Mouse (Mus musculus) macrophage (primary cell): ENCODE data around the gene Glmn. TPM values are rescaled to one million over a fixed set of nuclear protein-coding genes. Genes with fewer than 3 reads are reported as not detected.

Experiments
- H3K27ac ChIP-seq: fragments of 350-480 bp; formaldehyde crosslinking; 2 replicates; pipeline ENCODE4 v1.9.0; 2021
- H3K36me3 ChIP-seq: fragments of 350-480 bp; formaldehyde crosslinking; 2 replicates; pipeline ENCODE4 v1.9.0; 2021; ENCODE audit errors: inconsistent target
- H3K4me3 ChIP-seq: fragments of 350-480 bp; formaldehyde crosslinking; 2 replicates; pipeline ENCODE4 v1.9.0; 2021; ENCODE audit errors: inconsistent target
- H3K79me2 ChIP-seq: fragments of 350-480 bp; formaldehyde crosslinking; 2 replicates; pipeline ENCODE4 v1.9.0; 2021; ENCODE audit errors: inconsistent target
- WGBS: methylation state at CpG from one replicate; pipeline ENCODE4 v1.1.7; 2026; ENCODE audit warnings: inconsistent platforms; ENCODE audit not compliant: missing documents; 5-methylcytosine and 5-hydroxymethylcytosine counted together
- polyA plus RNA-seq: library from polyadenylated mRNA; stranded (reverse); fragments of 250-400 nt; gene quantifications from 3 replicates; pipeline ENCODE4 v1.2.4, GENCODE M21; 2018; ENCODE audit warnings: inconsistent platforms

The Glmn gene
- polyA plus RNA-seq, 1 experiment from 2014 or later, result 9.1 TPM

GRCm38 (mm10) chr5:107545927-107546326 is 51.8 kb downstream of the Glmn start:
- H3K36me3 ChIP-seq, result no peaks in the 10 kb centered on the region
- no peak overlapping the region for H3K27ac ChIP-seq
- H3K4me3 ChIP-seq, result no peak overlapping the region
- 36% methylated on average over 4 of the region's 4 CpGs for WGBS
- no peaks in the 10 kb centered on the region for H3K79me2 ChIP-seq

GRCm38 (mm10) chr5:107541696-107542095 is 56.0 kb downstream of the Glmn start:
- no peaks in the 10 kb centered on the region for H3K79me2 ChIP-seq
- no peaks in the 10 kb centered on the region for H3K36me3 ChIP-seq
- no peak overlapping the region for H3K4me3 ChIP-seq
- no peak overlapping the region for H3K27ac ChIP-seq
- WGBS, result 90% methylated on average over 7 of the region's 7 CpGs

GRCm38 (mm10) chr5:107534581-107534980 is 63.1 kb downstream of the Glmn start, which contains the start of gene 1700028K03Rik:
TSS of gene 1700028K03Rik (plus strand) at chr5:107534709.
- 88% methylated on average over 15 of the region's 15 CpGs for WGBS
- H3K4me3 ChIP-seq, result no peak within 1 kb of the TSS
- H3K27ac ChIP-seq, result no peak within 1 kb of the TSS
- H3K79me2 ChIP-seq, result no peaks in the 10 kb centered on the region
- no peaks in the 10 kb centered on the region for H3K36me3 ChIP-seq

- WGBS, result 80% methylated on average over 2 of the region's 2 CpGs
- no peaks in the 10 kb centered on the region for H3K79me2 ChIP-seq
- H3K27ac ChIP-seq, result no peak overlapping the region
- no peak overlapping the region for H3K4me3 ChIP-seq
- no peaks in the 10 kb centered on the region for H3K36me3 ChIP-seq
Measured at GRCm38 (mm10) chr5:107533590-107533989, 64.1 kb downstream of the Glmn start.

- no peak overlapping the region for H3K4me3 ChIP-seq
- H3K79me2 ChIP-seq, result no peaks in the 10 kb centered on the region
- 79% methylated on average over 2 of the region's 3 CpGs for WGBS
- no peaks in the 10 kb centered on the region for H3K36me3 ChIP-seq
- H3K27ac ChIP-seq, result no peak overlapping the region
Measured at GRCm38 (mm10) chr5:107528856-107529255, 68.8 kb downstream of the Glmn start.

- Histone ChIP-seq H3K79me2 (no peaks in the 10 kb centered on the region), H3K27ac (no peak overlapping the region), H3K36me3 (no peaks in the 10 kb centered on the region), H3K4me3 (no peak overlapping the region)
- 14% methylated on average over 10 of the region's 10 CpGs for WGBS
Measured at GRCm38 (mm10) chr5:107524281-107524680, 73.4 kb downstream of the Glmn start.

- H3K4me3 ChIP-seq, result no peak overlapping the region
- peak overlapping the region; percentile 28 for H3K27ac ChIP-seq
- H3K79me2 ChIP-seq, result no peaks in the 10 kb centered on the region
- no peaks in the 10 kb centered on the region for H3K36me3 ChIP-seq
- WGBS, result 27% methylated on average over 7 of the region's 7 CpGs
Measured at GRCm38 (mm10) chr5:107521897-107522296, 75.8 kb downstream of the Glmn start.

- H3K36me3 ChIP-seq, result no peaks in the 10 kb centered on the region
- no peak overlapping the region for H3K4me3 ChIP-seq
- no peaks in the 10 kb centered on the region for H3K79me2 ChIP-seq
- WGBS, result 93% methylated on average over 6 of the region's 6 CpGs
- H3K27ac ChIP-seq, result peak overlapping the region; percentile 28; the same call in 1 of the 2 replicates
Measured at GRCm38 (mm10) chr5:107521386-107521785, 76.3 kb downstream of the Glmn start.

GRCm38 (mm10) chr5:107518602-107519001 is 79.1 kb downstream of the Glmn start:
- H3K27ac ChIP-seq, result no peak overlapping the region
- no peak overlapping the region for H3K4me3 ChIP-seq
- H3K79me2 ChIP-seq, result no peaks in the 10 kb centered on the region
- H3K36me3 ChIP-seq, result no peaks in the 10 kb centered on the region
- 91% methylated on average over 4 of the region's 4 CpGs for WGBS

GRCm38 (mm10) chr5:107516087-107516486 is 81.6 kb downstream of the Glmn start:
- Histone ChIP-seq H3K36me3 (no peaks in the 10 kb centered on the region), H3K4me3 (no peak overlapping the region), H3K79me2 (no peaks in the 10 kb centered on the region), H3K27ac (no peak overlapping the region)
- WGBS, result 93% methylated on average over 1 of the region's 1 CpGs

GRCm38 (mm10) chr5:107515453-107515852 is 82.2 kb downstream of the Glmn start:
- Histone ChIP-seq H3K36me3 (no peaks in the 10 kb centered on the region), H3K79me2 (no peaks in the 10 kb centered on the region), H3K27ac (no peak overlapping the region), H3K4me3 (no peak overlapping the region)
- WGBS, result 100% methylated on average over 3 of the region's 3 CpGs

- Histone ChIP-seq H3K4me3 (no peak overlapping the region), H3K79me2 (no peaks in the 10 kb centered on the region), H3K36me3 (no peaks in the 10 kb centered on the region), H3K27ac (no peak overlapping the region)
- WGBS, result 19% methylated on average over 7 of the region's 7 CpGs
Measured at GRCm38 (mm10) chr5:107513583-107513982, 84.1 kb downstream of the Glmn start.

- Histone ChIP-seq H3K36me3 (no peaks in the 10 kb centered on the region), H3K79me2 (no peaks in the 10 kb centered on the region), H3K27ac (no peak overlapping the region), H3K4me3 (no peak overlapping the region)
- WGBS, result 71% methylated on average over 2 of the region's 2 CpGs
Measured at GRCm38 (mm10) chr5:107511326-107511725, 86.4 kb downstream of the Glmn start.

GRCm38 (mm10) chr5:107510503-107510902 is 87.2 kb downstream of the Glmn start:
- no peaks in the 10 kb centered on the region for H3K79me2 ChIP-seq
- 95% methylated on average over 10 of the region's 10 CpGs for WGBS
- H3K4me3 ChIP-seq, result no peak overlapping the region
- no peaks in the 10 kb centered on the region for H3K36me3 ChIP-seq
- no peak overlapping the region for H3K27ac ChIP-seq

GRCm38 (mm10) chr5:107507321-107507720 is 90.4 kb downstream of the Glmn start, which contains the start of gene Gm42669:
TSS of gene Gm42669 (plus strand) at chr5:107507621.
- H3K79me2 ChIP-seq, result no peaks in the 10 kb centered on the region
- H3K27ac ChIP-seq, result no peak within 1 kb of the TSS
- WGBS, result 96% methylated on average over 4 of the region's 4 CpGs
- no peak within 1 kb of the TSS for H3K4me3 ChIP-seq
- no peaks in the 10 kb centered on the region for H3K36me3 ChIP-seq

- Histone ChIP-seq H3K27ac (no peak overlapping the region), H3K4me3 (no peak overlapping the region), H3K36me3 (no peaks in the 10 kb centered on the region), H3K79me2 (no peaks in the 10 kb centered on the region)
- 100% methylated on average over 1 of the region's 1 CpGs for WGBS
Measured at GRCm38 (mm10) chr5:107500741-107501140, 96.9 kb downstream of the Glmn start.
